8 mouse cellular contexts compared by ENCODE assay signal in the genomic region with DNA sequence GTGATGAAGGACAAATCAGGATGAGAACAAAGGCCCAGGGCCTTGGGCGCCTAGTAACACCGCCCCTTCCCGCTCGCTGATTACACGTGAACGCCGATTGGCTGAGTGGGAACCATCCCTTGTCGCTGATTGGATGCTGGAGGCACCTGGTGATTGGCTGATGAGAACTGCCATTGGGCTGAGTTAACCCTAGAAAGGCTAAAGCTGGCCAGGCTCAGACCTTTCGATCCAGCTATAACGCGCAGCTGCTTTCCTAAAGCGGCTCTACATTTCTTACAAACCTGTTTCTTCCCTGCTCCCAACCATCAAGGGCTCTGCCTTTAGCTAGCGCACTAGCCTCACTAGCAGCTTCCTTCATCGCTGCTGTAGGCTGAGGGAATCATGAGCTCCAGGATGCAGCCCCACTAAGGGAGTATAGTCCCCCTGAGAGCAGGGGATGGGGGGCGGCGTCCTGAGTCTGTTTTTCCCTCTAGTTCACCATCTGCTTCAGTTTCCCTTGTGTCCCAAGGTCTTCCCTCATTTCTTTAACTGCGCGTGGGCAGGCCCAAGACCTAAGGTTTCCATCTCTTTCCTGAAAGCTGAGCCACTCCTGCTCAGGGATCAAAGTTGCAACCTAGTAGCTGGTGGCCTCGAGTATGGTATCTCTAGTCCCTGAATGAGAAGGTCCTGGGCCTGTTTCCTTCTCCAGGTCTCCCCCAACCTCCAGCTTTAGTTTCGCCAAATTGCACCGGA. TPM values are rescaled to one million over a fixed set of nuclear protein-coding genes. Genes with fewer than 3 reads are reported as not detected.
DNase-seq lines count a peak whose midpoint lies in the region; ATAC-seq lines count a peak whose summit lies in the region.

No protein-coding gene starts in this region.

- H3K4me1 ChIP-seq in hindbrain, embryonic 11.5 days (replicated peaks; ENCODE audit: control insufficient read depth, insufficient read depth, low read length), result peaks cover 8% of the 10 kb centered on the region; the same call in 1 of the 2 replicates

- H3K9me3 ChIP-seq in hindbrain, embryonic 11.5 days (ENCODE audit: control insufficient read depth, low read length), result no peaks in the 10 kb centered on the region

- DNase-seq in Muller cell, postnatal 12 days (ENCODE audit: inconsistent ontology term), result peak; percentile 94
- DNase-seq in cerebellum, adult 9-11 months, result peak; percentile 95
- peak; percentile 95 to 97 for DNase-seq in frontal cortex, adult 2 months (ENCODE audit: extremely low spot score in 1 of 2, low spot score in 1 of 2)
- peak; percentile 95 for DNase-seq in hindbrain, embryonic 11.5 days (ENCODE audit: low spot score)
- DNase-seq in layer of hippocampus, postnatal 10 days (ENCODE audit: low spot score in 2 of 2), result peak; percentile 89 to 93
- peak; percentile 97 for DNase-seq in lung, postnatal 10 days
- peak; percentile 88 for DNase-seq in ovary, postnatal 36 days (ENCODE audit: low spot score)
- peak; percentile 89 for DNase-seq in thymus, postnatal 25 days

- H3K36me3 ChIP-seq in hindbrain, embryonic 11.5 days (ENCODE audit: control insufficient read depth, insufficient read depth, low read length), result no peaks in the 10 kb centered on the region

- peak overlapping the region; percentile 94 for H3K4me2 ChIP-seq in hindbrain, embryonic 11.5 days (replicated peaks; ENCODE audit: low read depth, low read length)

- H3K27ac ChIP-seq in hindbrain, embryonic 11.5 days (ENCODE audit: low read depth, low read length), result peak overlapping the region; percentile 97

- ATAC-seq in hindbrain, embryonic 11.5 days (ENCODE audit: low FRiP score), result peak; percentile 94

- 0% methylated on average over 21 of the region's 21 CpGs for WGBS in hindbrain, embryonic 11.5 days

- peak overlapping the region; percentile 77 for H3K4me3 ChIP-seq in hindbrain, embryonic 11.5 days (ENCODE audit: low read depth, low read length)

- H3K9ac ChIP-seq in hindbrain, embryonic 11.5 days (ENCODE audit: low read depth, low read length), result peak overlapping the region; percentile 71

- H3K27me3 ChIP-seq in hindbrain, embryonic 11.5 days (ENCODE audit: control insufficient read depth, insufficient read depth, low read length), result no peaks in the 10 kb centered on the region

RNA-seq across cellular contexts. Expression of a gene that starts 3.0 kb away (rescaled TPM):
- 126 and 132 TPM in 2 replicates for polyA plus RNA-seq in frontal cortex, adult 2 months (2012; rRNA removed)
- 141 and 163 TPM in 2 replicates for polyA plus RNA-seq in hindbrain, embryonic 11.5 days (2014; fragmentation: Nextera tagmentation; extraction: Ambion mirVana)
- 100 to 1,000 TPM; 109 to 112 TPM for total RNA-seq in layer of hippocampus, postnatal 10 days (2021)

RNA-seq across cellular contexts. Expression of a gene that starts 3.1 kb away (rescaled TPM):
- 4.7 and 5.3 TPM in 2 replicates for polyA plus RNA-seq in frontal cortex, adult 2 months (2012; rRNA removed)
- 5.1 and 6.3 TPM in 2 replicates for polyA plus RNA-seq in hindbrain, embryonic 11.5 days (2014; fragmentation: Nextera tagmentation; extraction: Ambion mirVana)
- total RNA-seq in layer of hippocampus, postnatal 10 days (2021), result 1 to 10 TPM; 5.3 TPM

RNA-seq across cellular contexts. Expression of a gene that starts 22.2 kb away (rescaled TPM):
- polyA plus RNA-seq in frontal cortex, adult 2 months (2012; rRNA removed), result 57.8 and 68.7 TPM in 2 replicates
- 65.0 and 66.5 TPM in 2 replicates for polyA plus RNA-seq in hindbrain, embryonic 11.5 days (2014; fragmentation: Nextera tagmentation; extraction: Ambion mirVana)
- 100 to 1,000 TPM in 1 of 2 experiments, 10 to 100 TPM in 1; 98.0 to 101 TPM for total RNA-seq in layer of hippocampus, postnatal 10 days (2021)

RNA-seq across cellular contexts. Expression of a gene that starts 27.9 kb away (rescaled TPM):
- polyA plus RNA-seq in frontal cortex, adult 2 months (2012; rRNA removed), result 46.0 and 50.7 TPM in 2 replicates
- 112 and 114 TPM in 2 replicates for polyA plus RNA-seq in hindbrain, embryonic 11.5 days (2014; fragmentation: Nextera tagmentation; extraction: Ambion mirVana)
- 10 to 100 TPM; 58.7 to 59.9 TPM for total RNA-seq in layer of hippocampus, postnatal 10 days (2021)

RNA-seq across cellular contexts. Expression of a gene that starts 31.7 kb away (rescaled TPM):
- 2.7 and 2.8 TPM in 2 replicates for polyA plus RNA-seq in frontal cortex, adult 2 months (2012; rRNA removed)
- polyA plus RNA-seq in hindbrain, embryonic 11.5 days (2014; fragmentation: Nextera tagmentation; extraction: Ambion mirVana), result 16.1 and 18.9 TPM in 2 replicates
- total RNA-seq in layer of hippocampus, postnatal 10 days (2021), result 1 to 10 TPM; 5.2 to 6.2 TPM

Comparison
In these comparisons a context has a peak if more than half of its experiments do, and no peak if none do; other contexts are left out.
1. Peak in every context shown above with its lines: DNase-seq, ATAC-seq, H3K4me3 ChIP-seq and H3K27ac ChIP-seq.